Mouse (Mus musculus) neutrophil, adult 5-6 weeks (primary cell): ENCODE data around the gene Tle1. TPM values are rescaled to one million over a fixed set of nuclear protein-coding genes. Genes with fewer than 3 reads are reported as not detected.

Experiments
- ATAC-seq: fragments of 151-379, 151-347 bp; 2 replicates; pipeline ENCODE4 v1.8.0; 2017; ENCODE audit warnings: mild to moderate bottlenecking, moderate TSS enrichment; ENCODE audit not compliant: insufficient number of reproducible peaks, poor library complexity, low FRiP score, severe bottlenecking; ENCODE audit errors: extremely low read depth
- total RNA-seq: library from RNA; stranded (forward); fragments of 200-1000 nt; gene quantifications from 2 replicates; pipeline ENCODE4 v1.2.3, GENCODE M21; 2017

The Tle1 gene
- total RNA-seq, 1 experiment from 2014 or later: 21.4 TPM

DNA sequence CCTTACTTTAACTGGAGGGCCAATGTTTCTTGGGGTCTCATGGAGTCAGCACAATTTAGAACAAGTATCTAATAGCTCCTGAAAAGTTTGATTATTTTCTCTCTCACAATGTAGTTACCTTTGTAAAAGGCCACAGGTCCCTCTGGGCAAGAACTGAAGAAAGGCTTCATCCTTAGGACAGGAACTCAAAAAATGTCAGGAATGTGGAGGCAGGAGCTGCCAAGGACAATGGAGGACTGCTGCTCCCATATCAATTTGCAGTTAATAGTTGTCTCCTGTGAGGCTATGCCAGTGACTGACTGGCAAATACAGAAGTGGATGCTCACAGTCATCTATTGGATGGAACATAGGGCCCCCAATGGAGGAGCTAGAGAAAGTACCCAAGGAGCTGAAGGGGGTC, 96.5 kb downstream of the Tle1 start:
- no peak for ATAC-seq

DNA sequence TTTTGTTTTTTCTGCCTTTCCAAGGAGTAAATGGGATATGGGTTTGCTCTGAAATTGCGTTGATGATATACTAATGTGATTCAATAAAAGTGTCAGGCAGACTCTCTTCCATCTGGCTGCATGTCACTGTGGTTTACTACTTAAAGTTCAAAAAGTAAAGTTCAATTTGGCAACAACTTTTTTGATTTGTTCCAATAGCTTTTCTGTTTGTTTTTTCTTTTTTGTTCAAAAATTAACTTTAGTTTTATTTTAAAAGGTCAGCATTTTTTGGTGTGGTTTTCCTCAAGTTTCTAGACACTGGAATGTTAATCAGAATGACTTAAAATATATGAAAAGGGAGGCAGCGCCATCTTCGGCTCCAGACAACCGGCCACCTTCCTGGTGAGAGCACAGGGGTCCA, 112.9 kb downstream of the Tle1 start:
- ATAC-seq: no peak

DNA sequence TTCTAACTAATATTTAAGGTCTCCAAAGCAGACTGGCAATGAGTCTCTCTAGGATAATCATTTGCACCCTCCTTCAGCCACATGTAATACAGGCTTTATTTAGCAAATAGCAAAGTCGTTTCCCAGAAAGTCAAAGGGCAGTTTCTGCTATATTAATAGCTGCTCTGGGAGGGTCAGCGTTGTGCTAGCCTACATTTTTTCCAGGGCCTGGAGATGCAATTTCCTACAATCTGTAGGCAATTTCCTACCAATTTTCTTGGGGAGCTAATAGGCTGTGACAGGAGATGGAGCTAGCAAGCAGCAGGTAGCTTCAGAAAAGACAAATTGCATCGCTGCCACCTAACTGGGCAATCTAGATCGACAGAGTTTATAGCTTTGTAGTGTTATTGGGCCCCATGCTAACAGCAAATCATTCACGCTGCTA, 131.6 kb downstream of the Tle1 start:
- no peak for ATAC-seq

DNA sequence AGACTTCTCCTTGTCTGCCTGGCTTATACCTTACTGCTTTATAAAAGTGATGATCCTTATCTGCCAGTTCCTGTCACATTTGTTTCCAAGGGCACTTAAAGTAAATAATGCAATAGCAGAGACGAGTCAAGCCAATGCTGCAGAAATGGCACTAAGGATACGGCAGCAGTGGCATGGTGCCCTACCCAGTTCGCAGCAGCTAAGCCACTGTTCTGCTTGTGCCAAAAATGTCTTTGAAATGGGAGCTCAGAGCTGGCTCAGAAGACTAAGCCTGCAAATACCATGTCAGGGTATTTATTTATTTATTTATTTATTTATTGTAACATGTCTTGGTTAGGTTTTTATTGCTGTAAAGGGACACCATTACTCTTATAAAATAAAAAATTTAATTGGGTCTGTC, 132.8 kb downstream of the Tle1 start:
- ATAC-seq: no peak
